Mouse (Mus musculus): ENCODE results near the gene Cpe. TPM values are rescaled to one million over a fixed set of nuclear protein-coding genes. Genes with fewer than 3 reads are reported as not detected.

The Cpe gene
- total and polyA plus RNA-seq, 3 experiments: 0.13 TPM; not detected in 2

DNA sequence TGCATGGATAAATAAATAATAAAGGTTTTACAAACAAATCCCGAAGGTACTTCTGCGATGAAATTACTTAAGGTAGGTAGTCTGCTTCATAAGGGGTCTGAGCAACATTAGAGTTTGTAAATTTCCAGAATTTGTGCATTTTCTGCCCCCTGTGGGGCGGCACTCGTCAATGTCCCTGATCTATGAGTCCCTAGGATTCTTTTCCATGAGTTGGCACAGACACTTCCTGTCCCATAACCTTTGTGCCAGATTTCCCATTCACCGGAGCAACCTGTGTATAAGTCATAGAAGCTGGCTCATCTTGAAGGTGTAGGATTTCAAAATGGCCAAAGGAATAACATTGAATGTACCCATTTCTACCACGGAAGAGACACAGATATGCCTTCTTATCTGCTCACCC lies 2.5 kb downstream of the Cpe start:
- TF ChIP-seq E2F4 (IDR thresholded peaks at IDR 0.05; ENCODE audit: insufficient replicate concordance, low read depth, low read length) (no peak), RCOR1 (conservative IDR thresholded peaks at IDR 0.05; ENCODE audit: low read depth, low read length) (no peak), JUN (IDR thresholded peaks at IDR 0.05; ENCODE audit: insufficient read depth, low read depth, low read length) (no peak), CHD1 (IDR thresholded peaks at IDR 0.05; ENCODE audit: low read depth, low read length) (no peak), USF2 (conservative IDR thresholded peaks at IDR 0.05; ENCODE audit: low read depth, low read length) (no peak), KAT2A (IDR thresholded peaks at IDR 0.05; ENCODE audit: insufficient replicate concordance, low read length) (no peak), TBP (conservative IDR thresholded peaks at IDR 0.05; ENCODE audit: low read depth, low read length) (no peak), PAX5 (IDR thresholded peaks at IDR 0.05; ENCODE audit: low read length) (no peak), CTCF (conservative IDR thresholded peaks at IDR 0.05 in 1 of 2, IDR thresholded peaks at IDR 0.05 in 1 of 2; ENCODE audit: low read depth in 2 of 2, low read length in 2 of 2) (no peak), CHD2 (IDR thresholded peaks at IDR 0.05; ENCODE audit: low read length) (no peak), MAX (IDR thresholded peaks at IDR 0.05; ENCODE audit: low read length) (no peak)
- Histone ChIP-seq H3K4me2 (ENCODE audit: insufficient read depth, low read depth, poor library complexity, severe bottlenecking) (no peak overlapping the region), H3K4me3 (replicated peaks in 1 of 3; ENCODE audit: low read depth in 2 of 3, low read length in 2 of 3, poor library complexity in 1 of 3) (no peak overlapping the region), H3K9me3 (replicated peaks; ENCODE audit: low read length) (no peaks in the 10 kb centered on the region), H3K79me2 (replicated peaks; ENCODE audit: control insufficient read depth, extremely low read depth, insufficient read depth, poor library complexity, severe bottlenecking) (no peaks in the 10 kb centered on the region), H3K4me1 (ENCODE audit: control insufficient read depth in 1 of 2, insufficient read depth in 2 of 2) (no peaks in the 10 kb centered on the region), H3K27me3 (replicated peaks) (no peaks in the 10 kb centered on the region), H3K27ac (ENCODE audit: insufficient read depth, low read depth) (no peak overlapping the region), H3K36me3 (replicated peaks in 1 of 2; ENCODE audit: control insufficient read depth in 1 of 2, insufficient read depth in 1 of 2, low read length in 1 of 2) (no peaks in the 10 kb centered on the region), H3K9ac (ENCODE audit: insufficient read depth, low read depth) (no peak overlapping the region)
- in situ Hi-C loops (cut with MboI; ENCODE audit: low pct_ligation_motif_present, low pct_unique_long_range_greater_than_20kb, low sequenced_read_pairs): no loop called here
- dilution Hi-C loops (cut with MboI; ENCODE audit: extremely low pct_ligation_motif_present, extremely low pct_unique_long_range_greater_than_20kb, low sequenced_read_pairs): no loop called here
- DNase-seq (ENCODE audit: extremely low read depth): no peak

DNA sequence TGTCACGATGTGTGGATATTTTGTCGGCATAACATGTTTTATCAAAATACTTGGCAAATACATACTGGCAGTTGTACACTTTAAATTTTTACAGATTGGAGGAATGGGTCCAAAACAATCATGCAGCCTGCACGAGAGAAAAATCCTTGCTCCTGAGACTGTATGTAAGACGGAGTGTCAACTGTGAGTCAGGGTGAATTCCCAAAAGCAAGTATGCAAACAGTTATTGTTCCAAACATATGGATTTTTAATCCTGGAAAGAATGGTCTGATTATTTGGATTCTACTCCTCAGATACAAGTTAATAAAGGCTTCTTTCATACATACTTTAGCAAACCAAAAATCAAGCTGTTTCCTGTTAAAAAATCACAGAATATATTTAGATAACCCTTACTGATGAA lies 4.1 kb downstream of the Cpe start:
- Histone ChIP-seq H3K9me3 (replicated peaks; ENCODE audit: low read length) (no peaks in the 10 kb centered on the region), H3K4me2 (ENCODE audit: insufficient read depth, low read depth, poor library complexity, severe bottlenecking) (no peak overlapping the region), H3K4me3 (replicated peaks in 1 of 3; ENCODE audit: low read depth in 2 of 3, low read length in 2 of 3, poor library complexity in 1 of 3) (no peak overlapping the region), H3K4me1 (ENCODE audit: control insufficient read depth in 1 of 2, insufficient read depth in 2 of 2) (no peaks in the 10 kb centered on the region), H3K27me3 (replicated peaks) (no peaks in the 10 kb centered on the region), H3K36me3 (replicated peaks in 1 of 2; ENCODE audit: control insufficient read depth in 1 of 2, insufficient read depth in 1 of 2, low read length in 1 of 2) (no peaks in the 10 kb centered on the region), H3K79me2 (replicated peaks; ENCODE audit: control insufficient read depth, extremely low read depth, insufficient read depth, poor library complexity, severe bottlenecking) (no peaks in the 10 kb centered on the region), H3K27ac (ENCODE audit: insufficient read depth, low read depth) (no peak overlapping the region), H3K9ac (ENCODE audit: insufficient read depth, low read depth) (no peak overlapping the region)
- dilution Hi-C loops (cut with MboI; ENCODE audit: extremely low pct_ligation_motif_present, extremely low pct_unique_long_range_greater_than_20kb, low sequenced_read_pairs) (no loop called here), in situ Hi-C loops (cut with MboI; ENCODE audit: low pct_ligation_motif_present, low pct_unique_long_range_greater_than_20kb, low sequenced_read_pairs) (no loop called here)
- no peak for DNase-seq (ENCODE audit: extremely low read depth)
- no peak for TF ChIP-seq PAX5 (IDR thresholded peaks at IDR 0.05; ENCODE audit: low read length)
- no peak for TF ChIP-seq KAT2A (IDR thresholded peaks at IDR 0.05; ENCODE audit: insufficient replicate concordance, low read length)
- TF ChIP-seq TBP (conservative IDR thresholded peaks at IDR 0.05; ENCODE audit: low read depth, low read length): no peak
- no peak for TF ChIP-seq TCF12 (IDR thresholded peaks at IDR 0.05; ENCODE audit: low read depth, low read length)
- TF ChIP-seq IRF4 (IDR thresholded peaks at IDR 0.05; ENCODE audit: low read depth, low read length): no peak
- no peak for TF ChIP-seq UBTF (IDR thresholded peaks at IDR 0.05; ENCODE audit: low read depth, low read length)
- no peak for TF ChIP-seq ETS1 (conservative IDR thresholded peaks at IDR 0.05; ENCODE audit: low read depth, low read length)
- no peak for TF ChIP-seq SIN3A (IDR thresholded peaks at IDR 0.05; ENCODE audit: low read length)
- TF ChIP-seq POLR2AphosphoS2 (IDR thresholded peaks at IDR 0.05; ENCODE audit: low read depth, low read length): no peak
- TF ChIP-seq RCOR1 (conservative IDR thresholded peaks at IDR 0.05; ENCODE audit: low read depth, low read length): no peak
- TF ChIP-seq USF2 (conservative IDR thresholded peaks at IDR 0.05; ENCODE audit: low read depth, low read length): no peak
- no peak for TF ChIP-seq USF1 (IDR thresholded peaks at IDR 0.05; ENCODE audit: low read depth, low read length)
- TF ChIP-seq SMC3 (IDR thresholded peaks at IDR 0.05; ENCODE audit: low read depth, low read length): no peak
- TF ChIP-seq ZC3H11A (IDR thresholded peaks at IDR 0.05; ENCODE audit: low read depth, low read length): no peak
- no peak for TF ChIP-seq GABPA (IDR thresholded peaks at IDR 0.05; ENCODE audit: insufficient replicate concordance, low read depth, low read length)
- no peak for TF ChIP-seq E2F4 (IDR thresholded peaks at IDR 0.05; ENCODE audit: insufficient replicate concordance, low read depth, low read length)
- no peak for TF ChIP-seq CHD2 (IDR thresholded peaks at IDR 0.05; ENCODE audit: low read length)
- no peak for TF ChIP-seq MAFK (IDR thresholded peaks at IDR 0.05; ENCODE audit: insufficient replicate concordance, low read length)
- TF ChIP-seq ZKSCAN1 (IDR thresholded peaks at IDR 0.05; ENCODE audit: borderline replicate concordance, low read depth, low read length): no peak
- TF ChIP-seq MXI1 (IDR thresholded peaks at IDR 0.05; ENCODE audit: low read depth, low read length): no peak

Data from CH12.LX (cell line).